Mouse (Mus musculus) embryonic facial prominence, embryonic 13.5 days (tissue): ENCODE results near the gene Lgals7. TPM values are rescaled to one million over a fixed set of nuclear protein-coding genes. Genes with fewer than 3 reads are reported as not detected.

Experiments used
- ATAC-seq: fragments of 200-750 bp; cut with Nextera tagmentation; 2 replicates; pipeline ENCODE4 v1.8.0; 2017; ENCODE audit warnings: low read depth; ENCODE audit not compliant: insufficient number of reproducible peaks, insufficient read depth, low FRiP score, low TSS enrichment
- H3K27ac ChIP-seq: fragments of 300-500 bp; sonication (generic); 2 replicates; pipeline ENCODE4 v1.5.1; 2015; ENCODE audit warnings: moderate library complexity, mild to moderate bottlenecking, inconsistent platforms
- H3K27me3 ChIP-seq: fragments of 300-500 bp; sonication (generic); 2 replicates; pipeline ENCODE4 v1.6.1; 2015; ENCODE audit warnings: mild to moderate bottlenecking, inconsistent platforms
- H3K36me3 ChIP-seq: fragments of 300-500 bp; sonication (generic); 2 replicates; pipeline ENCODE4 v1.6.1; 2015; ENCODE audit warnings: mild to moderate bottlenecking, inconsistent platforms
- H3K4me1 ChIP-seq: fragments of 300-500 bp; sonication (generic); 2 replicates; pipeline ENCODE4 v1.6.1; 2015; ENCODE audit warnings: inconsistent platforms
- H3K4me2 ChIP-seq: fragments of 300-500 bp; sonication (generic); 2 replicates; pipeline ENCODE4 v1.6.1; 2015; ENCODE audit warnings: moderate library complexity, mild to moderate bottlenecking, inconsistent platforms
- H3K4me3 ChIP-seq: fragments of 300-500 bp; sonication (generic); 2 replicates; pipeline ENCODE4 v1.5.1; 2015; ENCODE audit warnings: mild to moderate bottlenecking, inconsistent platforms
- H3K9ac ChIP-seq: fragments of 300-500 bp; sonication (generic); 2 replicates; pipeline ENCODE4 v1.6.1; 2015; ENCODE audit warnings: mild to moderate bottlenecking, inconsistent platforms
- H3K9me3 ChIP-seq: fragments of 300-500 bp; sonication (generic); 2 replicates; pipeline ENCODE4 v1.6.1; 2016; ENCODE audit warnings: inconsistent platforms
- WGBS: fragments of 180-500 bp; shearing (Covaris S2); methylation state at CpG from one replicate; pipeline ENCODE4 v1.1.7; 2015; ENCODE audit warnings: mixed read lengths; 5-methylcytosine and 5-hydroxymethylcytosine counted together
- polyA plus RNA-seq: library from polyadenylated mRNA; unstranded; fragments of >200 nt; fragmentation: Nextera tagmentation; extraction: Ambion mirVana; gene quantifications from 2 replicates; pipeline ENCODE4 v1.2.1, GENCODE M21; 2015

Lgals7 gene
- polyA plus RNA-seq, 1 experiment from 2014 or later = 29.4 TPM

GRCm38 (mm10) chr7:28831411-28832125 lies 32.1 kb upstream of the Lgals7 start:
- H3K4me3 ChIP-seq = no peak overlapping the region

DNA sequence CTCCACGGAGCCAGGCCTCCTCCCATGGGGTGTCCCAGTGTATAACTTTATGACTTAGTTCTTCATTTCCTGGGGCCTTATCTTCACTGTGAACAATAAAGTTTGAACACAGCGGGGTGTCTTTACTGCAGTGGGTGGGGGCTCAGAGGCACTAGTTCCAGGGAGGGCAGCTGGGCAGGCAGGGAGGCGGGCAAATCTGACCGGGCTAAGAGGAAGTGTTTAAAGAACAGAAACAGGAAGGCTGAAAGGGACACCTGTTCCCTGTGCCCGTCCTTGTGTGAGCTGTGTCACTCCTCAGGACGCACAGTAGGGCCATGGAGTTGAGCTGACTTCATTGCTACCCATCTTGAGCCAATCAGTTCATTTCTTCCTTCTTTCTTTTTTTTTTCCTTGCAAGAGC lies 31.5 kb upstream of the Lgals7 start:
- no peaks in the 10 kb centered on the region for H3K4me1 ChIP-seq
- H3K9ac ChIP-seq = no peak overlapping the region
- H3K4me3 ChIP-seq = no peak overlapping the region
- H3K9me3 ChIP-seq = no peaks in the 10 kb centered on the region
- H3K4me2 ChIP-seq = no peak overlapping the region
- H3K36me3 ChIP-seq = peaks cover 37% of the 10 kb centered on the region
- no peak for ATAC-seq
- H3K27ac ChIP-seq = no peak overlapping the region
- 71% methylated on average over 6 of the region's 6 CpGs for WGBS
- no peaks in the 10 kb centered on the region for H3K27me3 ChIP-seq

More at GRCm38 (mm10) chr7:28831411-28832125, 32.1 kb upstream of the Lgals7 start:
- no peak for ATAC-seq
- Histone ChIP-seq H3K9ac (no peak overlapping the region), H3K4me2 (no peak overlapping the region), H3K9me3 (no peaks in the 10 kb centered on the region), H3K4me1 (no peaks in the 10 kb centered on the region), H3K36me3 (peaks cover 37% of the 10 kb centered on the region), H3K27ac (no peak overlapping the region), H3K27me3 (no peaks in the 10 kb centered on the region)
- WGBS = 93% methylated on average over 17 of the region's 17 CpGs

DNA sequence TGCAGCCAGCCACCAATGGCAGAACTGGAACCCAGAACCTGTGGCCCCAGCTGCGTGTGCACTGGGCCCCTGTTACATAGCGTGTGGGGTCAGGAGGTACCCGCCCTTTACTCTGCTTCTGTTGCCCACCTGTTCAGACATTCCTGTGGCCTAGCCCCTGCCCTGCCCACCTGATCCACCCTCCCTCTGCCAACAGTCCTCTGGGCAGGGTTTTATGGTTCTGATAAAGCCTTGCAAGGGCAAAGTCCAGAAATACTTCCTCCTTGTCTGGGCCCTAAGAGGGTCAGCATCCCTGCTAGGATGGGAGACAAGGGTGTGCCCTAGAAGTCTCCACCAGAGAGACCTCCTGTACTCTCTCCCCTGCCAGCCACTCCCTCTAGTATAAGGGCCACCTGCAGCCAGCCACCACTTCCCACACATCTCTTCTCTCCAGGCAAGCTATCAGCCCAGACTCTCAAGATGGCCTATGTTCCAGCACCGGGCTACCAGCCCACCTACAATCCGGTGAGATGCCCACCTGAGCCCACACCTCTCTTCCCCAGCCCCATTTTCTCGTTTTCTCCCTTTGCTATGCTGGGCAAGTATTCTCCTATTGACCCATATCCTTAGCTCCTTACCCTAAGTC lies 29.8 kb upstream of the Lgals7 start, which contains the start of gene Lgals4:
Lgals4 (plus strand) TSS at position 132 of the 625 bp plus-strand sequence.
- no peak within 1 kb of the TSS for H3K27ac ChIP-seq
- H3K4me3 ChIP-seq = no peak within 1 kb of the TSS
- no peak for ATAC-seq
- no peaks in the 10 kb centered on the region for H3K4me1 ChIP-seq
- no peak within 1 kb of the TSS for H3K9ac ChIP-seq
- H3K9me3 ChIP-seq = no peaks in the 10 kb centered on the region
- WGBS = 85% methylated on average over 6 of the region's 6 CpGs
- H3K36me3 ChIP-seq = peaks cover 34% of the 10 kb centered on the region
- no peak within 1 kb of the TSS for H3K4me2 ChIP-seq
- no peaks in the 10 kb centered on the region for H3K27me3 ChIP-seq

GRCm38 (mm10) chr7:28836936-28837335 lies 26.7 kb upstream of the Lgals7 start:
- WGBS = 79% methylated on average over 5 of the region's 5 CpGs
- ATAC-seq = no peak

GRCm38 (mm10) chr7:28838331-28838730 lies 25.3 kb upstream of the Lgals7 start:
- no peak for ATAC-seq
- no peak overlapping the region for H3K4me2 ChIP-seq
- H3K27ac ChIP-seq = no peak overlapping the region
- H3K9ac ChIP-seq = no peak overlapping the region
- H3K4me1 ChIP-seq = no peaks in the 10 kb centered on the region
- H3K27me3 ChIP-seq = no peaks in the 10 kb centered on the region
- H3K9me3 ChIP-seq = no peaks in the 10 kb centered on the region
- H3K4me3 ChIP-seq = no peak overlapping the region
- WGBS = 76% methylated on average over 9 of the region's 9 CpGs
- H3K36me3 ChIP-seq = no peaks in the 10 kb centered on the region

More at GRCm38 (mm10) chr7:28836936-28837335, 26.7 kb upstream of the Lgals7 start:
- no peaks in the 10 kb centered on the region for H3K4me1 ChIP-seq
- no peak overlapping the region for H3K4me3 ChIP-seq
- no peak overlapping the region for H3K9ac ChIP-seq
- H3K27ac ChIP-seq = no peak overlapping the region
- H3K27me3 ChIP-seq = no peaks in the 10 kb centered on the region
- no peak overlapping the region for H3K4me2 ChIP-seq
- peaks cover 6% of the 10 kb centered on the region for H3K36me3 ChIP-seq
- H3K9me3 ChIP-seq = no peaks in the 10 kb centered on the region

- H3K27me3 ChIP-seq = no peaks in the 10 kb centered on the region
- no peak overlapping the region for H3K4me3 ChIP-seq
- no peak for ATAC-seq
These were observed 16.4 kb upstream of the Lgals7 start for GRCm38 (mm10) chr7:28847273-28847672.

DNA sequence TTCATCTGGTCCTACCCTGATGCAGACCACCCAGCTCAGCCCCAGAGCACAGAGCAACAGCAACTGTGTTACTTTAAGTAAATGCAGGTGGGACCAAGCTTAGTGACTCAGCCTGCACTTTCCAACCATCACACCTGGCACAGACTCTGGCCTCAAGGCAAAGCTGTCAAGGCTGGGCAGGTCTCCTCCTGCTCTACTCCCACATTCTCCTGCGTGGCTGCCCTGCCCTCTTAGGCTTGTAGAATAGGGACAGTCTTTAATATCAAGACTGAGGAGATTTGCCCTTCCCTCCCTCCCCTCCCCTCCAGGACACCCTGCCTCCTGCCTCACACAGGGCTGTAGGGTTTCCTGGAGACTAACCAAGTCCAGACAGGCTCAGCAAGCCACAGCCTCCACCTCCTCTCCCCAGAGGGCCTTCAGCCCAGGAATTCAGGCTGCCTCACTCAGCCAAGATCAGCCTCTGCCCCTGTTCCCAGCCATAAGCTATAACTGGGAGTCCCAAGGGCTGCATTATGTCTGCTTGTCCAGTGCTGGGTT lies 13.9 kb upstream of the Lgals7 start:
- H3K9ac ChIP-seq = 0 out of 2 replicates have a peak overlapping the region, but pooled peaks have one; percentile 4
- H3K4me1 ChIP-seq = peaks cover 14% of the 10 kb centered on the region
- H3K4me2 ChIP-seq = no peak overlapping the region
- H3K4me3 ChIP-seq = no peak overlapping the region
- H3K27ac ChIP-seq = peak overlapping the region; percentile 58
- H3K36me3 ChIP-seq = no peaks in the 10 kb centered on the region
- no peaks in the 10 kb centered on the region for H3K27me3 ChIP-seq
- peak; percentile 80 for ATAC-seq
- 13% methylated on average over 1 of the region's 1 CpGs for WGBS
- H3K9me3 ChIP-seq = no peaks in the 10 kb centered on the region; the same call in 1 of the 2 replicates

More at GRCm38 (mm10) chr7:28847273-28847672, 16.4 kb upstream of the Lgals7 start:
- Histone ChIP-seq H3K9me3 (no peaks in the 10 kb centered on the region; the same call in 1 of the 2 replicates), H3K4me1 (peaks cover 14% of the 10 kb centered on the region), H3K4me2 (no peak overlapping the region), H3K9ac (no peak overlapping the region), H3K27ac (no peak overlapping the region), H3K36me3 (no peaks in the 10 kb centered on the region)
- WGBS = 80% methylated on average over 1 of the region's 1 CpGs

- Histone ChIP-seq H3K4me2 (no peak overlapping the region), H3K9me3 (no peaks in the 10 kb centered on the region; the same call in 1 of the 2 replicates), H3K27ac (peak overlapping the region; percentile 58; the same call in 1 of the 2 replicates), H3K27me3 (no peaks in the 10 kb centered on the region), H3K36me3 (no peaks in the 10 kb centered on the region), H3K4me1 (peaks cover 14% of the 10 kb centered on the region), H3K4me3 (no peak overlapping the region), H3K9ac (no peak overlapping the region)
- 72% methylated on average over 4 of the region's 4 CpGs for WGBS
- no peak for ATAC-seq
These were observed 13.0 kb upstream of the Lgals7 start for GRCm38 (mm10) chr7:28850642-28851041.

DNA sequence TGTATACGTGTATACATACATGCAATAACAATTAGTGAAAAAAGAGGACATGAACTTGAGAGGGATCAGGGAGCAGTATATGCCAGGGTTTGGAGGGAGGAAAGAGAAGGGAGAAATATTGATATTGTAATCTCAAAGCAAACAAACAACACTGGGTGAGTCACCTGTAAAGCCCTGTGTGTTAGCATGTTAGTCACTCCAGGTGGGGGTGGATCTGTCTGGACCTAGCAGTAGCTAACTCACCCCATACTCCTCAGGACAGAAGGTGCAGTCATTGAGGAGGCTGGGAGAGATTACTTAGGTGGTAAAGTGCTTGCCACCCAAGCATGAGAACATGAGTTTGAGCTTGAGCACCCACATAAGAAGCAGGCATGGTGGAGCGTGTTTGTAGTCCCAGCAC lies 3.7 kb upstream of the Lgals7 start:
- no peak for ATAC-seq
- WGBS = 86% methylated on average over 2 of the region's 2 CpGs

GRCm38 (mm10) chr7:28860898-28861297 lies 2.8 kb upstream of the Lgals7 start:
- no peaks in the 10 kb centered on the region for H3K9me3 ChIP-seq
- H3K4me3 ChIP-seq = no peak overlapping the region
- H3K27me3 ChIP-seq = no peaks in the 10 kb centered on the region
- WGBS = 84% methylated on average over 6 of the region's 6 CpGs
- H3K36me3 ChIP-seq = no peaks in the 10 kb centered on the region
- H3K27ac ChIP-seq = no peak overlapping the region
- H3K9ac ChIP-seq = no peak overlapping the region
- no peak for ATAC-seq
- H3K4me1 ChIP-seq = peaks cover 26% of the 10 kb centered on the region
- H3K4me2 ChIP-seq = no peak overlapping the region

More for the DNA sequence above, 3.7 kb upstream of the Lgals7 start:
- Histone ChIP-seq H3K4me3 (no peak overlapping the region), H3K9me3 (no peaks in the 10 kb centered on the region), H3K4me2 (no peak overlapping the region), H3K9ac (no peak overlapping the region), H3K4me1 (peaks cover 18% of the 10 kb centered on the region), H3K27ac (no peak overlapping the region), H3K36me3 (no peaks in the 10 kb centered on the region), H3K27me3 (no peaks in the 10 kb centered on the region)

DNA sequence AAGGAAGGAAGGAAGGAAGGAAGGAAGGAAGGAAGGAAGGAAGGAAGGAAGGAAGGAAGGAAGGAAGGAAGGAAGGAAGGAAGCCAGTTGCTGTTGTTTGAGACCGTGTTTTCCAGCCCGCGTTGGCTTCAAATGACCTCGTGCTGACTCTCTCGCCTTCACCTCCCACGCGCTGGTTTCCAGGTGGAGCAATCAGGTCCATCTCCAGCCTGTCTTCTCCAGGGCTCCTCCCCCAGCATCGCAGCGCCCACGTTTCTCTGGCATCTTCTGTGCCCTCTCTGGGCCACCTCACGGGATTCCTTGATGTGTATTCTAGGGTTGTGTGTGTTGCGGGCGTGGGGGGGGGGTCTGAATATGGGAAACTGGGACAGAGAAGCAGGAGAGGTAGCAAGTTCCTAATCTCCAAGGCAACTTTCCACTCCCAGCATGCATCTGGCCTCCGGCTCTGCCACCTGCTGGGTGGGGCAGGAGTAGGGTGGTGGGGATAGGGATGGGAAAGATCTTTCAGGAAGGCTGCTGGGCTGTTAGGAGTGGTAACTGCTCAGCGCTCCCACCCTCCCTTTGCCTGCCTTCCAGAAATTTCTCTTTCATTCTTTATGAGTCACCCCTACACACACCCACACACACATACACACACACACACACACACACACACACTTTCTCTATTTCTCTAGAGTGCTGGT lies 695 bp upstream of the Lgals7 start:
- Histone ChIP-seq H3K4me1 (peaks cover 39% of the 10 kb centered on the region), H3K4me2 (no peak overlapping the region), H3K27ac (0 out of 2 replicates have a peak overlapping the region, but pooled peaks have one; percentile 7), H3K36me3 (no peaks in the 10 kb centered on the region), H3K4me3 (no peak overlapping the region), H3K27me3 (no peaks in the 10 kb centered on the region), H3K9me3 (no peaks in the 10 kb centered on the region), H3K9ac (no peak overlapping the region)
- 86% methylated on average over 15 of the region's 15 CpGs for WGBS
- no peak for ATAC-seq
